Mouse (Mus musculus): Measurements from ENCODE around the gene Gabra4.

Gabra4 gene

GRCm38 (mm10) chr5:71658115-71658497 is at the start of gene Gabra4:
Gabra4 (minus strand) TSS chr5:71658308.
- DNase-seq (ENCODE audit: low read depth, low spot score), result no peak

- no peak for DNase-seq (ENCODE audit: low read depth, low spot score)
These were observed 43.1 kb upstream of the Gabra4 start for GRCm38 (mm10) chr5:71701273-71701614.

GRCm38 (mm10) chr5:71700468-71701272 is 42.6 kb upstream of the Gabra4 start:
- DNase-seq (ENCODE audit: low read depth, low spot score), result no peak

DNA sequence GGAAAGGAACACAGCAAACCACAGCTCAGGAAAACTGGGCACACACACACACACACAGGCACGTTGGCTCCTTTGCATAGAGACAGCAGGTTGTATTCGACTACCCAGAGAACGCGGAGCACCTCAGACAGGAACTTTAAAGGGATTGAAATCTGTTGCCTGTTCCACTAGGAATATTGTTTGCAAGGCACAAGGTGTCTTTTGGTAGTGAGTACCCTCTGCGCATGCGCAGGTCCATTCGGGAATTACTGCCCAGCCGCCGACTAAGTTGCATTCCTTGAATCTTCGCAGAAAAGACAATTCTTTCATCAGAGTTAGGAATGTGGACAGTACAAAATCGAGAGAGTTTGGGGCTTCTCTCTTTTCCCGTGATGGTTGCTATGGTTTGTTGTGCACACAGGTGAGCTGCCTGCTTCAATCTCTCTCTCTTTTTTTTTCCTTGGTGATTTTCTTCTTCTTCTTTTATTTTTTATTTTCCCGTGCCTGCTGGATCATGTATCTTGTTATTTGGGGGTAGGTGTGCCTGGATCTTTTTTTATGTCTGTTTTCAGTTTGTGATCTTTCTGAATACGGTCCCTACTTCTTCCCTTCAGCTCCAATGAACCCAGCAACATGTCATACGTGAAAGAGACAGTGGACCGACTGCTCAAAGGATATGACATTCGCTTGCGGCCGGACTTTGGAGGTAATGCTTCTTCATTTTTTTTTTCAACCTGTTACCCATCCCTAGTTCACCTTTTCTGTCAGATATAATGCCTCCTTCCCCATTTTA is 41.8 kb upstream of the Gabra4 start:
- DNase-seq (ENCODE audit: low read depth, low spot score), result no peak

- no peak for DNase-seq (ENCODE audit: low read depth, low spot score)
These were observed 7.5 kb upstream of the Gabra4 start for GRCm38 (mm10) chr5:71665593-71665992.

GRCm38 (mm10) chr5:71657482-71658114 is 510 bp downstream of the Gabra4 start, which contains the start of gene Gabrb1:
Gabrb1 (plus strand) TSS chr5:71658113.
- DNase-seq (ENCODE audit: low read depth, low spot score), result peak; percentile 16

DNA sequence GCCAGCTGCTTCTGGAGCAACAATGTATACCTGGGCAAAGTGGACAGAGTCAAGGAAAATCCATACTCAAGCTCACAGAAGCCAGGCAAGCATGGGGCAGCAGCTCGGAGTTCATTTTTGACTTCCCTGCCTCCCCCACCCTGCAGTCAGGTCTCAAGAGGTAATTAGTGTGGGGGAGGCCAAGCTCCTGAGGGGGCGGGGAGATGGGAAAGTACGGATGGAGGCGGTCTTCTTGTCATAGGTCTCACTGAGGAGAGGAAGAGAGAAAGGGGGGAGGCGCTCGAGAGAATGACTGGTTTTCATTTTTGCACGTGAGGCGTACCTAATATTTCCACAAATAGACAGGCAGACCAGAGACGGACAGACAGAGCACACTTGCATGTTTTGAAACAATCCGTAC is 1.3 kb downstream of the Gabra4 start:
- DNase-seq (ENCODE audit: low read depth, low spot score), result no peak

DNA sequence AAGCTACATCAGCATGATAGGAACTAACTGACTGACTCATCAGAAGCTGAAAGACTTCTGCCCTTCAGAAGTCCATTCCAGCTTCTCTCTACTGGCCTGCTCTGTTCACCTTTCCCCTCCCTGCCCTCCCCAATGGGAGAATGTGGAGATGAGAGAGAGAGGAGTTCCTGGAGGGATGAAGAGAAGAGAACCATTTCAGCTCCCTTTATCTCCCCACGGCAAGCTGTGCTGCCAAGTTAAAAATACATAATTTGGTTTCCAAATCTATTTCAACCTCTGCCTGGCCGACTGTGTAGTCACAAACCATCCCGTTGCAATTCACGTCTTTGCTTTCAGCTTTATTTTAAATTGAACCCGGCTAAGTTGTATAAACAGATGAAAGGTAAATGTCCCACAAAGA is 4.1 kb downstream of the Gabra4 start:
- no peak for DNase-seq (ENCODE audit: low read depth, low spot score)

DNA sequence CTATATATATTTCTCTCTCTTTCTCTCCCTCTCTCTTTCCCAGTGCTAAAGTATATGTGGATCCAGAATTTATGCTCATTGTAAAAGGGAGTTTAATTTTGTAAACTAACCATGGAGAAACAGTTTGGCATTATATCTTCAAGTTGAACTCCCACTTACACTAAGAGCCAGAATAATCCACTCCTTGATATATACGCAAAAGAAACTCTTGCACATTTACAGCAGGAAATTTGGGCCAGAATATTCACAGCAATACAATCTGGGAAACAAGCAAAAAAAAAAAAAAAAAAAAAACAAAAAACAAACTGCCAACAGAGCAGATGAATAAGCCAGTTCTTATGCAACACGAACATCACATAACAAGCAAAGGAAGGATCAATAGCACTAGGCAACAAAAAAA is 10.0 kb downstream of the Gabra4 start:
- DNase-seq (ENCODE audit: low read depth, low spot score), result no peak

DNA sequence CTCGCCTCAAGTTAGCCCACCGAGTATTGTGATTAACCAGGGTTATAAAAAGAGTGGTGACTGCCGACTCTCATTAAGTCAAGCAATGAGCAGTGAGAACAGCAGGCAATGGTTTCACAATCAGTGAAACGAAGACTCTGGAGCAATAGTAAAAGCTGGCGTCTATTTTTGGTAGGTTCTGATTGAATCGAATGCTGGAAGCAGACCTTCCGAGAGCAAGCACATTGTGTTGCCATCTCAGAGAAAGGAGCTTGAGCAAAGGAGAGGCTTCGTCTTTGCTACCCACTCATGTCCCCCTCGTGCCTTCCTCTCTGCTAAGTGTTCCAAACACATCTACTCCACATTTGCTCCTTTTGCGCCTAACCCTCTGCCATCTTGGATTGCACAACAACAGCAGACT is 18.3 kb downstream of the Gabra4 start:
- no peak for DNase-seq (ENCODE audit: low read depth, low spot score)

- DNase-seq (ENCODE audit: low read depth, low spot score), result no peak
These were observed 30.3 kb downstream of the Gabra4 start for GRCm38 (mm10) chr5:71627820-71628219.

GRCm38 (mm10) chr5:71616734-71617133 is 41.4 kb downstream of the Gabra4 start:
- no peak for DNase-seq (ENCODE audit: low read depth, low spot score)

GRCm38 (mm10) chr5:71614311-71614710 is 43.8 kb downstream of the Gabra4 start:
- no peak for DNase-seq (ENCODE audit: low read depth, low spot score)

GRCm38 (mm10) chr5:71608735-71609134 is 49.4 kb downstream of the Gabra4 start:
- DNase-seq (ENCODE audit: low read depth, low spot score), result no peak

GRCm38 (mm10) chr5:71606907-71607306 is 51.2 kb downstream of the Gabra4 start:
- no peak for DNase-seq (ENCODE audit: low read depth, low spot score)

DNA sequence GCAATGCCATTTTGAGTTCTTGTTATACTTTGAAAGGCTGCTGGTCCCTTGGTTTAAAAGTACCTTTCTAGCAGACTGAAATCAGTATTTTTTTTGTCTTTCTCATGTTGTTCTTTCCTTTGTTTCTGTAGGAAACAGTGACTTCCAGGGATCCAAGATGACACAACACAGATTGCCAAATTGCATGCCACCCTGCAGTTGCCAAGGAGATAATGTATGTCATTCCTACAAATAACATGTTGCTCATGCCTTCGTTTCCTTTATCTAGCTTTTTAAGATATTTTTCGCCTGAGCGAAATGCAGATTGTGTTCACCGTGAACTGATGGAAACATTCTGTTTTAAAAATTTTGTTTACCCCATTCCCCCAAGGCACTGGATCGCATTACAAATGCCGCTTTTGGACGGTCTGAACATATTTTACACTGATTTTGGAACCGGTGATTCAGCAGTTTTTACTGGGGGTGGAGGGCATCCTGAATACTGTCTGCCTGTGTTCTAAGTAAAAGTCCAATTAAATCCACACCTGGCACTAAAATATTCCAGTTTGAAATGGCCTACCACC is 53.9 kb downstream of the Gabra4 start:
- DNase-seq (ENCODE audit: low read depth, low spot score), result no peak

DNA sequence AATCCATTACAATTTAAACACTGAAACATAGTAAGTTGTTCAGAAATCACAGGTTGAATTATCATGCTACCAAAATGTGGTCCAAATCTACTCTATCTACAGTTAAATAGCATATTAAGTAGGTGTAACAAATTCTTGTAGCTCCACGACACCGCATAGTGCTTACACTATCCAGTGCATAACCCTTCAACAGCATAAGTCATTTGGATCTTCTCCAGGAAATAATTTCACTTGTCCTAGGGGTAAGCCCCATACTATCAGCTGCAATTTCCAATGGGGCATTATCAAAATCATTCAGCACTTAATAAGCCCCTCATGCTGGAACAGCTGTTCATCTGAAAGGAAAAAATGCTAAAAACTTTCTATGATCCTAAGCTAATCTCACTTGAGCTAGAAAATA is 62.8 kb downstream of the Gabra4 start:
- DNase-seq (ENCODE audit: low read depth, low spot score), result no peak

GRCm38 (mm10) chr5:71593745-71594255 is 64.3 kb downstream of the Gabra4 start:
- DNase-seq (ENCODE audit: low read depth, low spot score), result no peak

GRCm38 (mm10) chr5:71571646-71572237 is 86.4 kb downstream of the Gabra4 start:
- DNase-seq (ENCODE audit: low read depth, low spot score), result no peak

DNA sequence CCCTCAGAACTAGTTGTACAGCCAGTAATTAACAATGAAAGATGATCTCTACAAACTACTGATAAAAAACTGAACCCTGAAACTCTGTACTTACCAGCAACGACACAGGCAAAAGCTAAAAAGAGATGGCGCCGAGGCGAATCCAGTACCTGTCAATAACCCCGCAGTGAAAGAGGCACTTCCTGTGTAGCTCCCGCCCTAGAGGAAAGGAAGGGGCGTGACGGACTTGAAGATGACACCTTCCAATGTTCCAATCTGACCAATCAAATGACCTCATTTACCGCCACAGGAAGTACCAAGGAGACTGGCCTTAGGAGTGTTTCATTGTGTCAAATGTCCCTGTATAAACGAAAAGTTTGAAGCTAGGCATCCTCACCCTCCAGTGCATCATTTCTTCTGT is 110.0 kb downstream of the Gabra4 start, which contains the start of gene Cox7b2:
TSS of gene Cox7b2 (minus strand) at position 127 of the 400 bp plus-strand sequence.
- DNase-seq (ENCODE audit: low read depth, low spot score), result no peak

DNA sequence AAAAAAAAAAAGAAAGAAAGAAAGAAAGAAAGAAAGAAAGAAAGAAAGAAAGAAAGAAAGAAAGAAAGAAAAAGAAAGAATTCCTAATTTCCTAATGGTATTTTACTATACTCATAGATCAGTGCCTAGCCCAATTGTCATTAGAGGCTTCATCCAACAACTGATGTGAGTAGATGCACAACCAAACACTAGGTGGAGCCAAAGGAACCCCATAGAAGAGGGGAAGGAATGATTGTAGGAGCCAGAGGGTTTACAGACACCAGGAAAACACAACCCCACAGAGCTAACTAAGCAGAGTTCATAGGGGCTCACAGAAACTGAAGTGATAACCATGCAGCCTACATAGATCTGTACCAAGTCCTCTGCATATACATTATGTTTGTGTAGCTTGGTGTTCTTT is 112.6 kb downstream of the Gabra4 start:
- DNase-seq (ENCODE audit: low read depth, low spot score), result no peak

Data from retina, postnatal 7 days (tissue).